Mouse (Mus musculus): ENCODE measurements around the gene Slain1. TPM values are rescaled to one million over a fixed set of nuclear protein-coding genes. Genes with fewer than 3 reads are reported as not detected.

Slain1 gene
- polyA plus RNA-seq, 2 experiments, result 2.0 to 4.4 TPM

DNA sequence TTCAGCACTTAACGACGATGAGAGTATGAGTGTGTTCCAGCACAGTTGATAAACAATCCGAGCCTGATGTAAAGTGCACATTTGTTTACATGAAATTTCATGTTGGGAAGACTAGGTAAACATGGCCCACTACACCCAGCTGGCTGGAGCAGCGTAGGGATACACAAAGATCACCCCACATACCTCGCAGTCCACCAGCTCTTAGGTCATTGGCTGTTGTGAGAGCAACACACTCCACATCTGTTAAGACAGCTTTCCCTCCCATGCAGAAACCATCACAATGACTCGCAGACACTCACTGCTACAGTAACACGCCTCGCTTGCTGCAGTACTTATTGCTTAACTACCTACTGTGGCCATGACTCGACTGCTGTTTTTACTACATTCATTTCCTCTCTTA is 104.4 kb downstream of the Slain1 start:
- H3K4me1 ChIP-seq (ENCODE audit: control insufficient read depth, insufficient read depth, low read length), result no peaks in the 10 kb centered on the region
- no peak overlapping the region for H3K9ac ChIP-seq (ENCODE audit: low read depth, low read length, severe bottlenecking)
- no peak overlapping the region for H3K4me3 ChIP-seq (replicated peaks; ENCODE audit: low read length)
- no peak overlapping the region for H3K4me2 ChIP-seq (replicated peaks; ENCODE audit: low read depth, low read length, severe bottlenecking)
- H3K27me3 ChIP-seq (ENCODE audit: control insufficient read depth, insufficient read depth, low read length), result no peaks in the 10 kb centered on the region
- 72% methylated on average over 9 of the region's 9 CpGs for WGBS
- H3K27ac ChIP-seq (replicated peaks; ENCODE audit: low read depth, low read length), result no peak overlapping the region
- DNase-seq (ENCODE audit: low spot score) (no peak), ATAC-seq (ENCODE audit: low FRiP score, low read depth) (no peak)
- H3K36me3 ChIP-seq (ENCODE audit: control insufficient read depth, insufficient read depth, low read length), result no peaks in the 10 kb centered on the region
- no peaks in the 10 kb centered on the region for H3K9me3 ChIP-seq (ENCODE audit: control insufficient read depth, low read length)
- no peak for TF ChIP-seq POLR2A (IDR thresholded peaks at IDR 0.05; ENCODE audit: borderline replicate concordance, extremely low read depth, insufficient read depth, insufficient read length)

Small RNAs within 50 kb of the gene (microRNA-seq; reads per million reads assigned to microRNA genes)
- gene Gm22877, result not detected

Other genes starting within 250 kb of the Slain1 start
- gene Scel, start 136.9 kb upstream of the Slain1 start, polyA plus RNA-seq (2012; rRNA removed), result 2.2 and 5.6 TPM in 2 replicates
- 10.1 and 14.3 TPM in 2 replicates for gene Scel, start 136.9 kb upstream of the Slain1 start, polyA plus RNA-seq (2014; fragmentation: Nextera tagmentation; extraction: Ambion mirVana)
- gene Ednrb, start 194.2 kb downstream of the Slain1 start, polyA plus RNA-seq (2012; rRNA removed), result 9.0 and 10.1 TPM in 2 replicates
- gene Ednrb, start 194.2 kb downstream of the Slain1 start, polyA plus RNA-seq (2014; fragmentation: Nextera tagmentation; extraction: Ambion mirVana), result 26.7 and 28.2 TPM in 2 replicates